Mouse (Mus musculus) spleen, adult 18-20 months (tissue): ENCODE data around the gene Cox16.

Experiments used
- DNase-seq, 2 experiments: peaks; one replicate each; pipeline ENCODE4 v3.0.0; 2022; ENCODE audit warnings: mixed read lengths in 2 of 2

The Cox16 gene

DNA sequence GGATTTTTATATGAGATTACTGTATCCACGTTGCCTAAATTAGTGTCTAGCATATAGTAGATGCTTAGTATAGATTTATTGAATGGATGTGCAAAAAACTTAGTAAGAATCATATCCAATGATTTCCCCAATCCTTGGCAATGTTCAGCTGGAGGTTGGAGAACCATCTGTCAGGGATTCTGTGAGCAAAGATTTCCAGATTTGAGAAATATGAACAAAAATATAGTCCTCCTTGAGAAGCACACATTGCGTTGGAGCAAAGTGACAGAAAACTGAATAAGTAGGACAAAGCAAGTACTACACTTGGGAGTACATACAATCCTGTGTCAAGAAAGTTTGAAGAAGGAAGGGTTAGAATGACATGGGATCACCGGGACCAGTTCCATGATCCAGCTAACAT, 160.8 kb downstream of the Cox16 start:
- DNase-seq = no peak

DNA sequence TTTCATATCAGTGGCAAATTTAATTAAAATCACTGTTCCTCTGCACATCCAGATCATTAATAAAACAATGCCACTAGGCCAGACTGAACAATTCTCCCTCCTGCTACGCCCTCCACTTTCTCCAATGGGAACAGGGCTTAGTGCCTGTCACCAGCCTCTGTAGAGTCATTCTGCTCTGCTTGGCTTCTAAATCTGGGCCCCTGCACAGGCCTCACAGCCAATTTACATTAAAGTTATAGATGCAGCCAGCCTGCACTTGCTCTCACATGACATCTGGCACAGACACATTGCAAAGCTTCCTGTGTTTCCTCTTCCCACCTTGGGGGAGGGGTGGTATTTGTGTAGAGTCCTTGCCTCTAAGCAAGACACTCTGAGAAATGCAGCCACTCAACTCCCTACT, 163.9 kb downstream of the Cox16 start:
- no peak for DNase-seq

DNA sequence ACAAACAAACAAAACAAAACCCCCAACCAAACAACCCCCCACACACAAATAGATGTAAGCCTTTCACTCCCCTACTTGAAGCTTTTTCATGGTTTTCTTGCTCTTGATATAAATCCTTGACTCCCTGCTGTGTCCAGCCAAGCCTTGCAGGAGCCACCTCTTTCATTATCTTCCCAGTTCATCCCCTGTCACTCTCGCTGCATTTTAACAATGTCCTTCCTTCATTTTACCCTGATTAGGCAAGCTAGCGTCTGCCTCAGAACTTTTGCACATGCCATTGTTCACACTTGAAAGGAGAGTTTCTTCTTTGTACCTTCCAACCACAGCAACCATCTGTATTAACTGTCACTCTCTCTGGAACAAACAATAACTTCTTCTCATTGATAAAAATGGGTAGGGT, 167.1 kb downstream of the Cox16 start:
- no peak for DNase-seq

DNA sequence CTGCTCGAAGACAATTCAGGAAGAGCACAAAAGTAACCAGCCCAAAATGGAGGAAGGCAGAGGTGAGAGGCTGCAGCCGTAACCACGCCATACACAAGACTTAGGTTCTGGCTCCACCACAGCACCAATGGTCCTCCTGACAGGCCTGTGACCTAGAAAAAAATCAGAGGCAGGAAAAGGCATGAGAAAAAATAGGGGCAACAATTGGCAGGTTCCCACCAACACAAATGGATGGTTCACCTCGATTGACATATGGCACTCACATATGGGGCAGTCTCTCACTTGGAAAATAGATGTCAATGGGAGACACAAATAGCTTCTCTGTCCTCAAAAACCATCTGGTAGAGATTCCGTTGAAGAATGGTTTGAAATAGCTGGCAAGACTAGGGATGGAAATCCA, 169.0 kb downstream of the Cox16 start:
- no peak for DNase-seq
